Mouse (Mus musculus) induced T-regulatory cell, adult 2 months (primary cell): ENCODE data around the gene Olfr1023.

Experiments used
- DNase-seq: peaks from one replicate; pipeline ENCODE4 v3.0.0-alpha.2; 2012; ENCODE audit warnings: low read depth

Olfr1023 gene

DNA sequence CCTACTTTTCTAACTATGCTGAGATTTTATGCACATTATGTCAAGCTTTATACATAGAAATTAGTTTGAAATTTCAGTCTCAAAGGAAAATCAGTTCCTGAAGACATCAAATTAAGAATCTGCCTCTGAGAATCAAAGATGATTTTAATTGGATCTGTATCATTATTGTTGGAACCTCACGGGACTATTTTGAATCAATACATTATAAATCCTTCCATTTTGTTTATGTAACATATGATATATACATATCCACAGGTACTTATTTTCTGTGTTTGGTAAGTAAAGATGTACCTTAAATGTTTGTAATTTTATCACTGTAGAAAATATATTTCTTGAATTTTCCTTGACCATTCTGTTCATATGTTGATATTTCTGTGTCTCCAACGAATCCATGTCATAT lies at the start of gene Olfr1023:
Gene Olfr1023, plus strand, starts transcription at position 301 of the 400 bp plus-strand sequence.
- no peak for DNase-seq

DNA sequence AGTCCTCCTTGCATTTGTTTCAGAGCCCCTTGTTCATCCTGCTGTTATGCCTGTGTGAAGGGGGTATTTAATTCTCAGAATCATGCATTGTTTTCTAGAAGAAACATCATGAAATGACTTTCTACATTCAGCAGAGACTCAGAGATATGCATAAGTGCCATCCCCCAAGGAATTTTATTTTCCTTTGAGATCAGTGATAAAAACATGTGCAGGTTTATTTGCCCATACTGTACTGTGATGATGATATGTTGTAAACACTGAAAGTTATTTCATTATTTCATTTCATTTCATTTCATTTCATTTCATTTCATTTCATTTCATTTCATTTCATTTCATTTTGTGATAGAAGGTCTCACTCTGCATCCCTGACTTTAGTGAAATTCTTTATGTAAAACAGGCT lies 40.1 kb upstream of the Olfr1023 start, which contains the start of gene Olfr1019:
Gene Olfr1019, minus strand, starts transcription at position 101 of the 400 bp plus-strand sequence.
- DNase-seq = no peak

DNA sequence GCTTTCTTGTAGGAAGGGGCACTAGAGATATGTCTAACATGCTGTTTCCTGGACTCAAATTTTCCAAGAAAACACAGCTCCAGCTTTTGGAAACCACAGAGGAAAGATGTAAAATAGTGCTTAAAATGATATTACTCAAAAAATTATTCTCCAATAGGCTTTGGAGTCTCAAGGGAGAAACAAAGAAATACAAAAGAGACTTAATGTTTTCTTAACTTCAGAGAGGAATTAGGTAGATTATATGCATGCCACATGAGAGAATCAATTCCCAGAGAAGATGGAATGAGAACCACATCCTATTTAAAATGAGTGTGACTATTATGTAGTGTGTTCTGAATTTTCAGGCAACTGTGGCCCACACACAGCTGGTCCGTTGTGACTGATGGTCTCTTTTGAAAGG lies 38.7 kb upstream of the Olfr1023 start, which contains the start of gene Olfr1020:
Gene Olfr1020, plus strand, starts transcription at position 301 of the 400 bp plus-strand sequence.
- no peak for DNase-seq

DNA sequence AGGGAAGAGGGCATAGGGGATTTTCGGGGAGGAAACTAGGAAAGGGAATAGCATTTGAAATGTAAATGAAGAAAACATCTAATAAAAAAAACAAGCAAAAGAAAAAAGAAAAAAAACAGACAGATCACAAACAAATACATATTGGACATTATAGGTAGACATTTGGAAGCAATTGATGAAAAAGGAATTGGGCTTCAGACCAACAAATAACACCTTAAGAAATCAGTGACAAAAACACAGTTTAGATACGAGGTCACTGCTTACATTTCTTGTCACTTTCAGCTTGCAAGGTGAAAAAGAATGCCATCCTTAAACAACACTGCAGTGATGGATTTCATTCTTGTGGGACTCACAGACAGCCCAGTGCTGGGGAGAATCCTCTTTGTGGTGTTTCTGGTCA lies 17.1 kb upstream of the Olfr1023 start, which contains the start of gene Olfr1022:
Gene Olfr1022, plus strand, starts transcription at position 301 of the 400 bp plus-strand sequence.
- DNase-seq = no peak

DNA sequence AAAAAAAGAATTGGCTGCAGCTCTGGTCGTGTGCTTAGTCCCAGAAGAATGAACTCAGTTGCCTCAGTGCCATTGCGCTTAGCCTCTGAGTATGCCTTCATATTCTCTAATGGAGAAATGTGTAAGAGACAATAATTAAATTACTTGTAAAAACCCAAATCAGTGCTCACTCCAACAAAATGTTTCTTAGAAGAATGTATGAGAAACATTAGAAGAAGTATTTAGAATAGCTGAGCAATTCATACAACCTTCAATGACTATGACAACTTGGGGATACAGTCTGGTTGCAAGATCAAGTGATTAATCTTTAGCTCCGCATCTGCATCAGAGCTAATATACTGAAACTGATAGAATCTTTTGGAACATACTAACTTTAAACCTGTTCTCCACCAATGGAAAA lies 19.5 kb downstream of the Olfr1023 start, which contains the start of gene Olfr1024:
Gene Olfr1024, minus strand, starts transcription at position 101 of the 400 bp plus-strand sequence.
- DNase-seq = no peak

DNA sequence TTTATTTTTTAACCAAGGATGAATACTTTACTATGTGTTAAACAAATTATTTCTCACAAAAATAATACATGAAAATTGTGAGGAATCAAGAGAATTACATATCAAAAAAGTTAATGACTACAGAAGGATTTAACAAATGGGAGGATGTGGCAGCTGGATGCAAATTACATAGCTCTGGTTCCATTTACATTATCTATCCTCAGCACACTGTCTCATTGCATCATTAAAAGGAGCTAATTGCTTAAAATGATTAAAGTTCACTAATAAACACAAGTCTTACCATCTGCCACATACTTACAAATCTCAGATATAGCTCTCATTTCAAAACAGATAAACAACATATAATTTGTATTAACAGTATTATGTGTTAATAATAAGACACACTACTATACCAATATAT lies 27.8 kb downstream of the Olfr1023 start:
- DNase-seq = no peak

DNA sequence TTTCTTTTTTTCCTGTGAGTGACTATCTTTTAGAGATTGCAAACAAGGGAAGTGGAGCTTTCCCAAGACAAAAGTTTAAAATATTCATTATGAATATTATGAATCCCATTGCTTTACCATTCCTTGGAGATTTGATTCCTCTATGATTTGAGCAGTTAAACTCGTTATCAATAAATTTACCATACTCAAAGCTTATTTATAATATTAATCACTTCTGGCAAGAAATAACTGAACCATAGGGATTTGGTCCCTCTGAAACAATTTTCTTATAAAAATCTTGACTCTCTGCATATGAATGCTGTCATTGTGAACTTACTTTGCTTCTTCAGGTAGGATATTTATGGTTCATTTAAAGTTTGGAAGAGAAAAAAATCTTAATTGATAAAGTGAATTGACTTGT lies 29.5 kb downstream of the Olfr1023 start, which contains the start of gene Olfr1025-ps1:
Gene Olfr1025-ps1, plus strand, starts transcription at position 301 of the 400 bp plus-strand sequence.
- DNase-seq = no peak

DNA sequence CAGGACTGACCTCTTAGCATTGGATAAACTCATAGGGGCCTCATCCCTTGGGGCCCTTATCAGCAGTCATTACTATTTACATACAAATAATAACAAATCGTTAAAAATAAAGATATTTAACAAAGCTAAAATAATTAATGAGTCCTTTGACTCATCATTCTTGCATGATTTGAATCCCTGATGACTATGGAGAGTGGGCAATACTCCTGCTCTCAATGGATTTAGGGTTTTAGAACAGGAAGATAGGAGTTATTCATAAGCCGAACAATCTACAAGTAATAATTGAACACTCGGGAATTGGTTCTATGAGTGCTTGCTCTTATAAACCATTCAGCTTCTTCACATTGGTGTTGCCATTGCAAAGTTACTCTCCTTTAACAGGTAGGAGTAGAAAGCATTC lies 35.8 kb downstream of the Olfr1023 start, which contains the start of gene Olfr1026:
Gene Olfr1026, plus strand, starts transcription at position 301 of the 400 bp plus-strand sequence.
- DNase-seq = no peak
